Mouse (Mus musculus): Measurements from ENCODE around the gene Ehd3. TPM values are rescaled to one million over a fixed set of nuclear protein-coding genes. Genes with fewer than 3 reads are reported as not detected.

Gene Ehd3
- total and polyA plus RNA-seq, 2 experiments: 26.0 to 37.5 TPM

DNA sequence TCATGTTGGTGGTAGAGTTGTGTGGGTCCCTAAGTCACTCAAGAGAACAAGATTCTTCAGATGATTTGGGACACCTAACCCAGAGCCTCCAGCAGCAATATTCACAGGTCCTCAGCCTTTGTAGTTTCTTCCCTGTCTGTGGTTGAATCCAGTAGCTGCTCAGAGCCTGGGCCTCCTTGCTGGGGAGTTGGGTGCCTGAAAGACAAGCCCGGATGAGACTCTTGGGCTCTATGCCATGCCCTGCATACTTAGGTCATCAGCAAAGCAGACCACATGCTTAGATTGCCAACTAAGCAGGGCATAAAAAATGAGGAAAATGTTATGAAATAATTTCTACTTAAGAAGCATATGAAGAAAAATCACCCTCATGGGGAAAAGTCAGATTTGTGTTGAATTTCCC, 6.9 kb downstream of the Ehd3 start:
- Histone ChIP-seq H3K27me3 (ENCODE audit: control insufficient read depth, insufficient read depth, low read length) (no peaks in the 10 kb centered on the region), H3K4me3 (ENCODE audit: insufficient read depth, low read depth, low read length) (0 out of 2 replicates have a peak overlapping the region, but pooled peaks have one; percentile 38), H3K9ac (ENCODE audit: low read depth, low read length) (peak overlapping the region; percentile 47), H3K4me1 (ENCODE audit: control insufficient read depth, insufficient read depth, low read length) (peaks cover 4% of the 10 kb centered on the region), H3K36me3 (ENCODE audit: control insufficient read depth, insufficient read depth, low read length) (peaks cover 2% of the 10 kb centered on the region; the same call in 1 of the 2 replicates), H3K27ac (replicated peaks; ENCODE audit: insufficient read depth, low read depth, low read length) (peak overlapping the region; percentile 46), H3K79me2 (ENCODE audit: control insufficient read depth, insufficient read depth, low read length) (peaks cover under 1% of the 10 kb centered on the region; the same call in 1 of the 2 replicates)
- no peak for DNase-seq (ENCODE audit: extremely low read depth, low read depth, low spot score)
- WGBS: 67% methylated on average over 1 of the region's 1 CpGs
- TF ChIP-seq CTCF (IDR thresholded peaks at IDR 0.05; ENCODE audit: low read depth, low read length): no peak
- TF ChIP-seq POLR2A (IDR thresholded peaks at IDR 0.05; ENCODE audit: extremely low read depth, insufficient read depth, low read length): no peak

DNA sequence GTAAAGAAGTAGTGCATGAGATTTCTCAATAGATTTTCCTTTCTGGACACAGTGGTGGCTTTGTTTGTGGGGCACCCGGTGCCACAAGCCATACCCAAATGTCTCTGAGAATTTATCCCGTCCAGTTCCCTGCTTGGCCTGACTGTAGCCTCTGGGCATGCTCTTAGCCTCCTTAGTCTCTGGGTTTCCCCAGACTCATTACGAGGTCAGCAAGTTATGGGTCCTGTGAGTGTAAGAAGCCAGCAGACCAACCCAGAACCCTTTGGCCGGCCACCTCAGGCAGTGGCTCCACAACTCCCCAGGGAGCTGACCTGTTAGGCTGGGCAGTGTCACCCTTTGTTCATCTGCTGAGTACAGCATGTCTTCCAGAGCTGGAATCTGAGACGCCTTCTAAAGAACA, 7.6 kb downstream of the Ehd3 start:
- no peaks in the 10 kb centered on the region for H3K27me3 ChIP-seq (ENCODE audit: control insufficient read depth, insufficient read depth, low read length)
- H3K9ac ChIP-seq (ENCODE audit: low read depth, low read length): peak overlapping the region; percentile 65
- peaks cover 4% of the 10 kb centered on the region for H3K4me1 ChIP-seq (ENCODE audit: control insufficient read depth, insufficient read depth, low read length)
- DNase-seq (ENCODE audit: extremely low read depth, low read depth, low spot score): no peak
- peak overlapping the region; percentile 28; the same call in 1 of the 2 replicates for H3K4me3 ChIP-seq (ENCODE audit: insufficient read depth, low read depth, low read length)
- no peak for TF ChIP-seq POLR2A (IDR thresholded peaks at IDR 0.05; ENCODE audit: extremely low read depth, insufficient read depth, low read length)
- no peak for TF ChIP-seq CTCF (IDR thresholded peaks at IDR 0.05; ENCODE audit: low read depth, low read length)
- WGBS: 64% methylated on average over 5 of the region's 5 CpGs
- peak overlapping the region; percentile 58 for H3K27ac ChIP-seq (replicated peaks; ENCODE audit: insufficient read depth, low read depth, low read length)
- H3K36me3 ChIP-seq (ENCODE audit: control insufficient read depth, insufficient read depth, low read length): peaks cover 2% of the 10 kb centered on the region; the same call in 1 of the 2 replicates
- H3K79me2 ChIP-seq (ENCODE audit: control insufficient read depth, insufficient read depth, low read length): peaks cover 3% of the 10 kb centered on the region; the same call in 1 of the 2 replicates

DNA sequence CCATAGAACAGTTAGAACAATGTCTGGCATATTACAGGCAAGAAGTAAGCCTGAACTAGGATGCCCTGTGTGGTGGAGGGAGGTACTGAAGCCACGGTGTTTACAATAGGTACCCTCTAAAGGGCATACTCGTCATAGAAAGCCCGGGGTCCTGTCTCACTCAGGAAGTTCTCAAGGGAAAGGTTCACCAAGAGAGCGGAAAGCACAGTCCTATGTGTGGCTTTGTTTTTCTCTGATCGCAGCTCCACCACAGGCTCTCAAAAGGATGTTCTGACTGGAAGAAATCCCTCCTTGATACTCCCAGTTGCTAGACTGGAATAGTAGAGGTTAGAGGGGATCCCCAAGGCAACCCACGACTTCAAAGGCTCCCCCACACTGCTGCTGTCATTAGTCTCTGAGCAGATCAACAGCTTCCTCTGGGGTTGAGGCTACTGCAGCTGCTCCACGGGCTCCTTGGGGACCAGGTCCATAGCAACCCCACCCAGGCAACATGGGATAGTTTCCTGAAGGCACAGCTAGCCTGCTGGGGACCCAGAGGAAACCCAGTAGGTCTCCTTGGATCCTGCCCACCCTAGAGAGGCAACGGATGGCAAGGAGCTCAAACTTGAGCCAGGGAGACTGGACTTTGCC, 9.2 kb downstream of the Ehd3 start:
- peaks cover 8% of the 10 kb centered on the region for H3K4me1 ChIP-seq (ENCODE audit: control insufficient read depth, insufficient read depth, low read length)
- peaks cover 3% of the 10 kb centered on the region; the same call in 1 of the 2 replicates for H3K79me2 ChIP-seq (ENCODE audit: control insufficient read depth, insufficient read depth, low read length)
- no peak overlapping the region for H3K4me3 ChIP-seq (ENCODE audit: insufficient read depth, low read depth, low read length)
- no peak for DNase-seq (ENCODE audit: extremely low read depth, low read depth, low spot score)
- no peaks in the 10 kb centered on the region for H3K27me3 ChIP-seq (ENCODE audit: control insufficient read depth, insufficient read depth, low read length)
- peak overlapping the region; percentile 48 for H3K27ac ChIP-seq (replicated peaks; ENCODE audit: insufficient read depth, low read depth, low read length)
- WGBS: 54% methylated on average over 8 of the region's 8 CpGs
- H3K9ac ChIP-seq (ENCODE audit: low read depth, low read length): peak overlapping the region; percentile 18
- peaks cover 6% of the 10 kb centered on the region; the same call in 1 of the 2 replicates for H3K36me3 ChIP-seq (ENCODE audit: control insufficient read depth, insufficient read depth, low read length)
- TF ChIP-seq POLR2A (IDR thresholded peaks at IDR 0.05; ENCODE audit: extremely low read depth, insufficient read depth, low read length) (no peak), CTCF (IDR thresholded peaks at IDR 0.05; ENCODE audit: low read depth, low read length) (no peak)

DNA sequence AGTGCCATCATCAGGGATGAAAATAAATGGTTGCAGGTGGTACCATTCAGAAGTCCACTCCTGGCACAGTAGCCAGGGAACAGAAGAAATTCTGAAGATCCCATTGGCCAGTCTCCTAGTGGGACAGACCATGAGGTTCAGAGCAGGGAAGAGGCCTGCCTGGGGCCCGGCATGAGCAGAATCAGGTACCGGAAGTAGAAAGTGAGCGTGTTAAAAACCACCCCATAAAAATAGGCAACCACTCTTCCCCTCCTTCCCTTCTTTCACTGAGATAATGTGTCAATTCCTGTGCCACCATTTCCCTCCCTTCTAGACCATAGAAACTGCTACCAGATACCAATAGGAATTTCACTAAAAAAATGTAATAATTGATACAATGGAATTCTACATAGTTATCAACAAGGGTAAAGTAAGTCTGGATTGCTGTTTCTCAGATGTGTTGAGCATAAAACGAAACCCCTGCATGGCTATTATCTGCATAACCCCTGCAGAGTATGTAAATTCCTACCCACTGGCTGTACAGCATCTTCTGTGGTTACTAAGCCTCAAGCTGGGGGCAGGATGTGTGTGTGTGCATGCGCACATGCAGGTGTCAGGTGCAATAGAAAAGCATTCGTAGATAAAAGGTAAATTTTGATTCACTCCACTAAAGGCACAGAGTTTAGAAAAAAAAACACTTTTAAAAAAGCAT, 10.7 kb downstream of the Ehd3 start:
- no peaks in the 10 kb centered on the region for H3K27me3 ChIP-seq (ENCODE audit: control insufficient read depth, insufficient read depth, low read length)
- H3K9ac ChIP-seq (ENCODE audit: low read depth, low read length): no peak overlapping the region
- H3K4me1 ChIP-seq (ENCODE audit: control insufficient read depth, insufficient read depth, low read length): peaks cover 8% of the 10 kb centered on the region
- peaks cover 6% of the 10 kb centered on the region; the same call in 1 of the 2 replicates for H3K36me3 ChIP-seq (ENCODE audit: control insufficient read depth, insufficient read depth, low read length)
- H3K27ac ChIP-seq (replicated peaks; ENCODE audit: insufficient read depth, low read depth, low read length): peak overlapping the region; percentile 45; the same call in 1 of the 2 replicates
- 70% methylated on average over 6 of the region's 6 CpGs for WGBS
- H3K4me3 ChIP-seq (ENCODE audit: insufficient read depth, low read depth, low read length): no peak overlapping the region
- TF ChIP-seq POLR2A (IDR thresholded peaks at IDR 0.05; ENCODE audit: extremely low read depth, insufficient read depth, low read length) (no peak), CTCF (IDR thresholded peaks at IDR 0.05; ENCODE audit: low read depth, low read length) (no peak)
- no peak for DNase-seq (ENCODE audit: extremely low read depth, low read depth, low spot score)
- peaks cover 3% of the 10 kb centered on the region; the same call in 1 of the 2 replicates for H3K79me2 ChIP-seq (ENCODE audit: control insufficient read depth, insufficient read depth, low read length)

DNA sequence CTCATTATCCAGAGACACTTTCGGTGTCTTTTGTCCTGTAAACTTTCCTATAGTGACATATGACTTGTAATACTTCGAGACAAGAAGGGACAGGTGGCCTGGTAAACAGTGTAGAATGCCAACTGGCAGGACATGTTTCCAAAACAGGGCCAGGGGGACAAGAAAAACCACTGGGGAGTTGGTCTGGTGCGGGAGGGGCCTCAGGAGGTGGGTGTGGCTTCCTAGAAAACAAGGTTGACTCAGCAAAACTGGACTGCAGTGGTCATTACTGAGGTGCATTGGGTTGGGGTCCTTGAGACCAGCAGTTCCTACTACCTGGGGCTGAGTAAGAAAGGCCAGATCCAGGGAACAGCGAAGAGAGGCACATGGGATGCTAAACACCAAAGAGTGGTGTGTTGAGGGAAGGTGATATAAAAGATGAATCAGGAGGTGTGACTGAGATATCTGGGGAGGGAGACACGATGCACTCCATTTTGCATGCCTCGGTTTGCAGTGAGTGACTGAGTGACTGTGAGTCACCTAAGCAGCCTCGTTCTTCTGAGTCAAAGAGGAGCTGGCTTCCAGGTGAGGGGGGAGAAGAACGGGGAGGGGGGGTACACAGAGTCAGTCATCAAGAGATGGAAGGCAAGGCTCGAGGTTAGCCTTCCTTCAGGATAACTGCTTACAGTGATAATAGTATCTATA, 13.9 kb downstream of the Ehd3 start:
- peaks cover 15% of the 10 kb centered on the region for H3K4me1 ChIP-seq (ENCODE audit: control insufficient read depth, insufficient read depth, low read length)
- H3K27me3 ChIP-seq (ENCODE audit: control insufficient read depth, insufficient read depth, low read length): no peaks in the 10 kb centered on the region
- peaks cover 3% of the 10 kb centered on the region; the same call in 1 of the 2 replicates for H3K36me3 ChIP-seq (ENCODE audit: control insufficient read depth, insufficient read depth, low read length)
- TF ChIP-seq CTCF (IDR thresholded peaks at IDR 0.05; ENCODE audit: low read depth, low read length) (no peak), POLR2A (IDR thresholded peaks at IDR 0.05; ENCODE audit: extremely low read depth, insufficient read depth, low read length) (no peak)
- WGBS: 75% methylated on average over 9 of the region's 9 CpGs
- no peak overlapping the region for H3K9ac ChIP-seq (ENCODE audit: low read depth, low read length)
- H3K4me3 ChIP-seq (ENCODE audit: insufficient read depth, low read depth, low read length): no peak overlapping the region
- DNase-seq (ENCODE audit: extremely low read depth, low read depth, low spot score): no peak
- peak overlapping the region; percentile 6; the same call in 1 of the 2 replicates for H3K27ac ChIP-seq (replicated peaks; ENCODE audit: insufficient read depth, low read depth, low read length)
- H3K79me2 ChIP-seq (ENCODE audit: control insufficient read depth, insufficient read depth, low read length): 0 out of 2 replicates have a peak, but pooled peaks cover 3% of the 10 kb centered on the region

Measured in liver, adult 2 months (tissue).